Mouse (Mus musculus): ENCODE results near the gene Tmem117. TPM values are rescaled to one million over a fixed set of nuclear protein-coding genes. Genes with fewer than 3 reads are reported as not detected.

Gene Tmem117
- polyA plus RNA-seq, 1 experiment, result 4.6 TPM

GRCm38 (mm10) chr15:94835634-94836033 lies 206.6 kb downstream of the Tmem117 start:
- H3K4me3 ChIP-seq (ENCODE audit: insufficient read depth, low read depth, low read length), result no peak overlapping the region
- H3K27me3 ChIP-seq (replicated peaks; ENCODE audit: control insufficient read depth, insufficient read depth, low read length), result no peaks in the 10 kb centered on the region
- no peaks in the 10 kb centered on the region for H3K36me3 ChIP-seq (ENCODE audit: control insufficient read depth, insufficient read depth, low read length)
- H3K27ac ChIP-seq (ENCODE audit: insufficient read depth, low read depth, low read length), result no peak overlapping the region
- no peak for TF ChIP-seq POLR2A (IDR thresholded peaks at IDR 0.05; ENCODE audit: low read depth, low read length)
- no peak for TF ChIP-seq CTCF (conservative IDR thresholded peaks at IDR 0.05; ENCODE audit: insufficient read depth, insufficient read length, low read depth, low read length)
- WGBS, result 86% methylated on average over 3 of the region's 3 CpGs
- no peaks in the 10 kb centered on the region for H3K4me1 ChIP-seq (ENCODE audit: control insufficient read depth, insufficient read depth, low read length)
- no peak for DNase-seq

- TF ChIP-seq POLR2A (IDR thresholded peaks at IDR 0.05; ENCODE audit: low read depth, low read length) (no peak), CTCF (conservative IDR thresholded peaks at IDR 0.05; ENCODE audit: insufficient read depth, insufficient read length, low read depth, low read length) (no peak)
- Histone ChIP-seq H3K27ac (ENCODE audit: insufficient read depth, low read depth, low read length) (no peak overlapping the region), H3K4me3 (ENCODE audit: insufficient read depth, low read depth, low read length) (no peak overlapping the region), H3K27me3 (replicated peaks; ENCODE audit: control insufficient read depth, insufficient read depth, low read length) (no peaks in the 10 kb centered on the region), H3K4me1 (ENCODE audit: control insufficient read depth, insufficient read depth, low read length) (no peaks in the 10 kb centered on the region), H3K36me3 (ENCODE audit: control insufficient read depth, insufficient read depth, low read length) (no peaks in the 10 kb centered on the region)
- 68% methylated on average over 4 of the region's 4 CpGs for WGBS
- no peak for DNase-seq
Measured at GRCm38 (mm10) chr15:94838646-94839045, 209.6 kb downstream of the Tmem117 start.

- no peak overlapping the region for H3K4me3 ChIP-seq (ENCODE audit: insufficient read depth, low read depth, low read length)
Measured at GRCm38 (mm10) chr15:94847501-94847900, 218.5 kb downstream of the Tmem117 start.

GRCm38 (mm10) chr15:94859641-94860040 lies 230.6 kb downstream of the Tmem117 start:
- Histone ChIP-seq H3K36me3 (ENCODE audit: control insufficient read depth, insufficient read depth, low read length) (no peaks in the 10 kb centered on the region), H3K27ac (ENCODE audit: insufficient read depth, low read depth, low read length) (no peak overlapping the region), H3K4me3 (ENCODE audit: insufficient read depth, low read depth, low read length) (no peak overlapping the region), H3K4me1 (ENCODE audit: control insufficient read depth, insufficient read depth, low read length) (no peaks in the 10 kb centered on the region), H3K27me3 (replicated peaks; ENCODE audit: control insufficient read depth, insufficient read depth, low read length) (no peaks in the 10 kb centered on the region)
- TF ChIP-seq POLR2A (IDR thresholded peaks at IDR 0.05; ENCODE audit: low read depth, low read length), result no peak
- no peak for TF ChIP-seq CTCF (conservative IDR thresholded peaks at IDR 0.05; ENCODE audit: insufficient read depth, insufficient read length, low read depth, low read length)
- 77% methylated on average over 6 of the region's 6 CpGs for WGBS
- no peak for DNase-seq

More at GRCm38 (mm10) chr15:94847501-94847900, 218.5 kb downstream of the Tmem117 start:
- Histone ChIP-seq H3K27me3 (replicated peaks; ENCODE audit: control insufficient read depth, insufficient read depth, low read length) (no peaks in the 10 kb centered on the region), H3K4me1 (ENCODE audit: control insufficient read depth, insufficient read depth, low read length) (no peaks in the 10 kb centered on the region), H3K27ac (ENCODE audit: insufficient read depth, low read depth, low read length) (no peak overlapping the region), H3K36me3 (ENCODE audit: control insufficient read depth, insufficient read depth, low read length) (no peaks in the 10 kb centered on the region)
- no peak for DNase-seq
- 64% methylated on average over 2 of the region's 2 CpGs for WGBS
- no peak for TF ChIP-seq CTCF (conservative IDR thresholded peaks at IDR 0.05; ENCODE audit: insufficient read depth, insufficient read length, low read depth, low read length)
- no peak for TF ChIP-seq POLR2A (IDR thresholded peaks at IDR 0.05; ENCODE audit: low read depth, low read length)

- DNase-seq, result no peak
- no peaks in the 10 kb centered on the region for H3K4me1 ChIP-seq (ENCODE audit: control insufficient read depth, insufficient read depth, low read length)
- no peaks in the 10 kb centered on the region for H3K36me3 ChIP-seq (ENCODE audit: control insufficient read depth, insufficient read depth, low read length)
- H3K27me3 ChIP-seq (replicated peaks; ENCODE audit: control insufficient read depth, insufficient read depth, low read length), result no peaks in the 10 kb centered on the region
- no peak overlapping the region for H3K4me3 ChIP-seq (ENCODE audit: insufficient read depth, low read depth, low read length)
- WGBS, result 96% methylated on average over 2 of the region's 2 CpGs
- TF ChIP-seq CTCF (conservative IDR thresholded peaks at IDR 0.05; ENCODE audit: insufficient read depth, insufficient read length, low read depth, low read length) (no peak), POLR2A (IDR thresholded peaks at IDR 0.05; ENCODE audit: low read depth, low read length) (no peak)
- no peak overlapping the region for H3K27ac ChIP-seq (ENCODE audit: insufficient read depth, low read depth, low read length)
Measured at GRCm38 (mm10) chr15:94861173-94861572, 232.1 kb downstream of the Tmem117 start.

GRCm38 (mm10) chr15:94864134-94864533 lies 235.1 kb downstream of the Tmem117 start:
- TF ChIP-seq CTCF (conservative IDR thresholded peaks at IDR 0.05; ENCODE audit: insufficient read depth, insufficient read length, low read depth, low read length) (no peak), POLR2A (IDR thresholded peaks at IDR 0.05; ENCODE audit: low read depth, low read length) (no peak)
- no peaks in the 10 kb centered on the region for H3K36me3 ChIP-seq (ENCODE audit: control insufficient read depth, insufficient read depth, low read length)
- no peak overlapping the region for H3K4me3 ChIP-seq (ENCODE audit: insufficient read depth, low read depth, low read length)
- H3K4me1 ChIP-seq (ENCODE audit: control insufficient read depth, insufficient read depth, low read length), result no peaks in the 10 kb centered on the region
- H3K27ac ChIP-seq (ENCODE audit: insufficient read depth, low read depth, low read length), result no peak overlapping the region
- no peaks in the 10 kb centered on the region for H3K27me3 ChIP-seq (replicated peaks; ENCODE audit: control insufficient read depth, insufficient read depth, low read length)
- no peak for DNase-seq
- 60% methylated on average over 1 of the region's 1 CpGs for WGBS

- 72% methylated on average over 5 of the region's 5 CpGs for WGBS
- H3K27me3 ChIP-seq (replicated peaks; ENCODE audit: control insufficient read depth, insufficient read depth, low read length), result no peaks in the 10 kb centered on the region
- TF ChIP-seq POLR2A (IDR thresholded peaks at IDR 0.05; ENCODE audit: low read depth, low read length) (no peak), CTCF (conservative IDR thresholded peaks at IDR 0.05; ENCODE audit: insufficient read depth, insufficient read length, low read depth, low read length) (no peak)
- no peaks in the 10 kb centered on the region for H3K4me1 ChIP-seq (ENCODE audit: control insufficient read depth, insufficient read depth, low read length)
- no peak overlapping the region for H3K4me3 ChIP-seq (ENCODE audit: insufficient read depth, low read depth, low read length)
- no peaks in the 10 kb centered on the region for H3K36me3 ChIP-seq (ENCODE audit: control insufficient read depth, insufficient read depth, low read length)
- no peak for DNase-seq
- no peak overlapping the region for H3K27ac ChIP-seq (ENCODE audit: insufficient read depth, low read depth, low read length)
Measured at GRCm38 (mm10) chr15:94868372-94868771, 239.3 kb downstream of the Tmem117 start.
